Mouse (Mus musculus) hindbrain, embryonic 11.5 days (tissue): ENCODE results near the gene Fundc2. TPM values are rescaled to one million over a fixed set of nuclear protein-coding genes. Genes with fewer than 3 reads are reported as not detected.
A peak's percentile ranks its signal among the peaks of the same experiment; 100 is the strongest.

Experiments used
- ATAC-seq: fragments of 200-750 bp; cut with Nextera tagmentation; 2 replicates; pipeline ENCODE4 v1.8.0; 2017; ENCODE audit warnings: mild to moderate bottlenecking, moderate TSS enrichment, moderate library complexity; ENCODE audit not compliant: low FRiP score
- DNase-seq: peaks from one replicate; pipeline ENCODE4 v3.0.0-alpha.2; 2015; ENCODE audit warnings: low spot score
- H3K27ac ChIP-seq: fragments of 300-500 bp; sonication (generic); 2 replicates; pipeline ENCODE4 v1.5.1; 2014; ENCODE audit warnings: mild to moderate bottlenecking, low read depth, low read length
- H3K27me3 ChIP-seq: fragments of 300-500 bp; sonication (generic); 2 replicates; pipeline ENCODE4 v1.6.1; 2014; ENCODE audit warnings: mild to moderate bottlenecking, low read length, moderate library complexity, mixed read lengths; ENCODE audit not compliant: control insufficient read depth, insufficient read depth
- H3K36me3 ChIP-seq: fragments of 300-500 bp; sonication (generic); 2 replicates; pipeline ENCODE4 v1.6.1; 2014; ENCODE audit warnings: mild to moderate bottlenecking, low read length, moderate library complexity, mixed read lengths; ENCODE audit not compliant: control insufficient read depth, insufficient read depth
- H3K4me1 ChIP-seq: fragments of 300-500 bp; sonication (generic); replicated peaks from 2 replicates; pipeline ENCODE4 v1.6.1; 2014; ENCODE audit warnings: low read length, mixed read lengths; ENCODE audit not compliant: control insufficient read depth, insufficient read depth
- H3K4me2 ChIP-seq: fragments of 300-500 bp; sonication (generic); replicated peaks from 2 replicates; pipeline ENCODE4 v1.6.1; 2014; ENCODE audit warnings: mild to moderate bottlenecking, low read depth, low read length
- H3K4me3 ChIP-seq: fragments of 300-500 bp; sonication (generic); 2 replicates; pipeline ENCODE4 v1.5.1; 2014; ENCODE audit warnings: low read depth, low read length
- H3K9ac ChIP-seq: fragments of 300-500 bp; sonication (generic); 2 replicates; pipeline ENCODE4 v1.6.1; 2014; ENCODE audit warnings: low read depth, low read length
- H3K9me3 ChIP-seq: fragments of 300-500 bp; sonication (generic); 2 replicates; pipeline ENCODE4 v1.6.1; 2016; ENCODE audit warnings: low read length; ENCODE audit not compliant: control insufficient read depth
- WGBS: fragments of 180-500 bp; shearing (Covaris S2); extraction: QIAGEN DNeasy Blood & Tissue Kit; methylation state at CpG from one replicate; pipeline ENCODE4 v1.1.7; 2014; 5-methylcytosine and 5-hydroxymethylcytosine counted together
- polyA plus RNA-seq: library from polyadenylated mRNA; unstranded; fragments of >200 nt; fragmentation: Nextera tagmentation; extraction: Ambion mirVana; gene quantifications from 2 replicates; pipeline ENCODE4 v1.2.1, GENCODE M21; 2014

The Fundc2 gene
- polyA plus RNA-seq, 1 experiment from 2014 or later: 44.6 TPM

DNA sequence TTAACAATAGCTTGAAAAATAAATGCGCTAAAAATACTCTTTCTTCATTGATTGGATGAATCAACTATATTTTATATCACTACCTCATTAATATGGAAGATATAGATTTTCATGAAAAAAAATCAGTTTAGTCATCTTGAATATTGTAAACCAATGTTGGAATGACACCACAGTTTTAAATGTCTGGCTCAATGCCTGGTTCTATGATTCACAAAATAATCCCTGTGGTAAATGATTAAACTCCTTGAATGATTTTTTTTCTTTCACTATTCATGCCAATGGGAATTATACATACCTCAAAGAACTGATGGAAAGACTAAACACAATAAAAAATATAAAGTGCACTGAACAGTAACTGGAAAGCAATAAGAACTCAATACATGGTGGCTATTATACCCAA is 27.5 kb downstream of the Fundc2 start:
- no peak overlapping the region for H3K4me2 ChIP-seq
- H3K4me3 ChIP-seq: no peak overlapping the region
- no peaks in the 10 kb centered on the region for H3K4me1 ChIP-seq
- no peaks in the 10 kb centered on the region for H3K9me3 ChIP-seq
- H3K27ac ChIP-seq: no peak overlapping the region
- DNase-seq (no peak), ATAC-seq (no peak)
- WGBS: 97% methylated on average over 1 of the region's 1 CpGs
- no peaks in the 10 kb centered on the region for H3K36me3 ChIP-seq
- H3K9ac ChIP-seq: no peak overlapping the region
- no peaks in the 10 kb centered on the region for H3K27me3 ChIP-seq

DNA sequence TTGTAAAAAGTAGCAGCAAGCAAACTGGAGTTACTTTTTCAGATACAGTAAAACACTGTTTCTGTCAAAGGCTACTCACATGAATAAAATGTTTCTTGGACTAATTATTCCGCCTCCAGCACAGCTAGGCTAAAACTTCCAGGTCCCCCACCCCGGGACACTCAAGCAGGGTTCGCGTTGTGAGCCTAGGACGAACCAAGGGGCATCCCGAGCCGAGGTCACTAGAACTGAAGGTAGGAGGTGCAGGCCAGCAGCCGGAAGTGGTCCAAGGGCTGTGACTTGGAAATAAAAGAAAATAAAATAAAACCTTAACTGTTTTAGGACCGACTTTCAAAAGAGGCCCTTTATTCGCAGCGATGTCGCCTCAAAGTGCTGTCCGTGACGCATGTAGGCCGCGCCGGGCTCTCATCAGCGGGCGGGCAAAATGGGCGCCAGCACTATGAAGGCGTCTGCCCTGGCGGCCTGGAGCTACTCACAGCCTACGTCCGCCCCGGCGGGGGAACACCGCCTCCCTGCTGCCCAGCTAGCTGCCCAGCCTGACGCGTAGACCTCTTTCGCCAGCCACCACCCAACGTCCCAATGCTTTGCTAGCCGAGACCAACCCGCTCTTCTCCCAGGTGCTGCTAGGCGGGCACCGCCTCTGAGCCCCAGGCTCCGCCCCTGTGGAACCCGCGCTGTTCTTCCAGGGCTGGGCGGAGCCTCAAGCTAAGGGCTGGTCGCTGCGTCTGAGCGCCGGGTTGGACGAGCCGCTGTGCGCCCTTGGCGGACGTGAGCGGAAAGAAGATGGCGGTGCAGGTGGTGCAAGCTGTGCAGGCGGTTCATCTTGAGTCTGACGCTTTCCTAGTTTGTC is 34.0 kb downstream of the Fundc2 start, which contains the start of the genes Cmc4, Mtcp1 and Brcc3:
TSS of gene Cmc4 (minus strand) at position 649 of the 850 bp plus-strand sequence.
TSS of gene Mtcp1 (minus strand) at position 653 of the 850 bp plus-strand sequence.
TSS of gene Brcc3 (plus strand) at position 693 of the 850 bp plus-strand sequence.
- Histone ChIP-seq H3K9me3 (no peaks in the 10 kb centered on the region), H3K4me3 (peak within 1 kb of the TSS; percentile 45), H3K27me3 (no peaks in the 10 kb centered on the region), H3K9ac (peak within 1 kb of the TSS; percentile 63), H3K4me1 (no peaks in the 10 kb centered on the region), H3K4me2 (peak within 1 kb of the TSS; percentile 33), H3K27ac (peak within 1 kb of the TSS; percentile 86), H3K36me3 (no peaks in the 10 kb centered on the region)
- ATAC-seq (peak; percentile 100), DNase-seq (peak; percentile 87)
- 11% methylated on average over 52 of the region's 52 CpGs for WGBS

Other genes starting within 250 kb of the Fundc2 start
- gene Smim9, start 218.6 kb upstream of the Fundc2 start, polyA plus RNA-seq: not detected in 2 replicates
- gene F8, start 216 bp downstream of the Fundc2 start, polyA plus RNA-seq: 0.73 and 1.0 TPM in 2 replicates
- 20.6 and 27.9 TPM in 2 replicates for gene Cmc4, start 34.2 kb downstream of the Fundc2 start, polyA plus RNA-seq
- gene Mtcp1, start 34.2 kb downstream of the Fundc2 start, polyA plus RNA-seq: 10.2 and 11.6 TPM in 2 replicates
- gene Brcc3, start 34.2 kb downstream of the Fundc2 start, polyA plus RNA-seq: 62.5 and 71.8 TPM in 2 replicates
- 297 and 300 TPM in 2 replicates for gene Vbp1, start 131.9 kb downstream of the Fundc2 start, polyA plus RNA-seq
- 13.7 and 15.6 TPM in 2 replicates for gene Rab39b, start 195.8 kb downstream of the Fundc2 start, polyA plus RNA-seq